Mouse (Mus musculus): ENCODE results near the gene Scgb1c1. TPM values are rescaled to one million over a fixed set of nuclear protein-coding genes. Genes with fewer than 3 reads are reported as not detected.

Gene Scgb1c1
- total and polyA plus RNA-seq, 2 experiments from 2014 or later, result not detected

DNA sequence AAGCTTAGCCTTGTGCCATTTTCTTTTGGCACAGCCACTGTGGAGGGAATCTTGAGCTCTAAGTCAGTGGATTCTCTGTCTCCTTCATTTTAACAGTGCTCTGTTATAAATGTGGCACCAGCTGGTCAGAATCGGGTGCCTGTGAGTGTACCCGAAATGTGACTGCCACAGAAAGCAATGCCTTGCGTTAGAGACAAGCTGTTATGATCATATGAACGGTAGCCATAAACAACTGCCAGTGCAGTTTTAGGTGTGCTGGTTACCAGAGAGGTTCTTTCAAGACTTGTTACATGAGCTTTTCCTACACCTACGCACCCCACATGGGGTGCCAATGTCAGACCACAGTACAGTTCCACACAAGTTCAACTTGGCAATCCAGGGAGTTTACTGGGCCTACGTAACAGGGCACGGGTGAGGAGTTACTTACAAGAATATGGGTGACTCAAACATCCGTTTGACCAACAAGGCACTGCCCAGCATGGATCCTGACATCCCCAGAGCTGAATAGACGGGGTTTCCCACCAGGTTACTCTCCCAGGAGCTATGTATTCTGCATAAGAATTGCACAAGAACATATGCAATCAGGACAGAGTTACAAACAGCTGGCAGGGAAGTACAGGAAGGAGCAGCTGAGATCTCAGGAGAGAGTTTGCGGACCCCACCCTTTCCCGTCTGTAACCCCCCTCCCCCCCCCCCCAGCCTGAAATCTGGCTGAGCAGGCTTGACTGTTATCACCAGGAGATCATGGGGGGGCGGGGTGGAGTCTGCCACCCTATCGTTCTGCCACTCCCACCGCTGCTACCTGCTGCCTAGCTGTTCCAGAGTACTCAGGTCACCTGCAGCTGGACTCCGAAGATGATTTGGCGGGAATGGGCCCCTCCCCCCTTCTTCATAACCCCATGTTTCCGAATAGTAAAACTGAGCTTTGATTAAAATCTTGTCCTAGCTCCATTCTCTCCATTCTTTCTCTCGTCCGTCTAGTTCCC, 4.3 kb upstream of the Scgb1c1 start:
- no peaks in the 10 kb centered on the region for H3K9me3 ChIP-seq (ENCODE audit: low read length)
- H3K27me3 ChIP-seq (ENCODE audit: insufficient read depth, low read length), result peaks cover 4% of the 10 kb centered on the region; the same call in 1 of the 2 replicates
- no peak for DNase-seq (ENCODE audit: low spot score)
- no peak overlapping the region for H3K4me2 ChIP-seq (ENCODE audit: low read depth, low read length)
- H3K27ac ChIP-seq, result no peak overlapping the region
- no peaks in the 10 kb centered on the region for H3K4me1 ChIP-seq (ENCODE audit: insufficient read depth, low read length)
- WGBS, result 44% methylated on average over 18 of the region's 19 CpGs
- H3K4me3 ChIP-seq (ENCODE audit: low read length), result no peak overlapping the region
- no peaks in the 10 kb centered on the region for H3K36me3 ChIP-seq (ENCODE audit: insufficient read depth, low read length)
- ATAC-seq, result no peak
- TF ChIP-seq CTCF (IDR thresholded peaks at IDR 0.05; ENCODE audit: low read depth), result no peak
- no peak overlapping the region for H3K9ac ChIP-seq (replicated peaks; ENCODE audit: low read length)

DNA sequence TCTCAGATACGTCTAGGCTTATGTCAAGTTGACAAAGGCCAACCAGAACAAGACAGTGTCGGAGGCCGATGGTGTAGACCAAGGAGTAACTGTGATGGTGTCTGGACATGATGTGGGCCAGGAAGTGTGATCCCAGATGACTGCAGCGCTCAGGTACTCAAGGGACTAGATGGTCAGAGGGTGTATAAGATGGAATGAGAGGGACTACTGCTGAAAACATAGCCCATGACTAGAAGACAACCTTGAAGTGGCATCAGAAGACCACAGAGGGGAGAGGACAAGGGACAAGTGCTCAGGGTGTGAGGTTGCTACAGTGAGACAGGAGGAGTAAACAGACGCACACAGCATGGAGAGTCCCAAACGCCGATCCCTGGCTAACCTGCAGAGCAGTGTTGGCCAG, 1.5 kb upstream of the Scgb1c1 start:
- no peak for DNase-seq (ENCODE audit: low spot score)
- Histone ChIP-seq H3K4me3 (ENCODE audit: low read length) (no peak overlapping the region), H3K9me3 (ENCODE audit: low read length) (no peaks in the 10 kb centered on the region), H3K27me3 (ENCODE audit: insufficient read depth, low read length) (peaks cover 4% of the 10 kb centered on the region; the same call in 1 of the 2 replicates), H3K4me1 (ENCODE audit: insufficient read depth, low read length) (no peaks in the 10 kb centered on the region), H3K27ac (no peak overlapping the region), H3K4me2 (ENCODE audit: low read depth, low read length) (no peak overlapping the region), H3K36me3 (ENCODE audit: insufficient read depth, low read length) (no peaks in the 10 kb centered on the region), H3K9ac (replicated peaks; ENCODE audit: low read length) (no peak overlapping the region)
- WGBS, result 79% methylated on average over 7 of the region's 7 CpGs
- TF ChIP-seq CTCF (IDR thresholded peaks at IDR 0.05; ENCODE audit: low read depth), result no peak
- ATAC-seq, result no peak

GRCm38 (mm10) chr7:140845683-140846082, 336 bp downstream of the Scgb1c1 start:
- Histone ChIP-seq H3K4me3 (ENCODE audit: low read length) (no peak overlapping the region), H3K4me2 (ENCODE audit: low read depth, low read length) (no peak overlapping the region), H3K27ac (no peak overlapping the region), H3K27me3 (ENCODE audit: insufficient read depth, low read length) (peaks cover 4% of the 10 kb centered on the region; the same call in 1 of the 2 replicates), H3K9ac (replicated peaks; ENCODE audit: low read length) (no peak overlapping the region), H3K4me1 (ENCODE audit: insufficient read depth, low read length) (no peaks in the 10 kb centered on the region), H3K9me3 (ENCODE audit: low read length) (no peaks in the 10 kb centered on the region), H3K36me3 (ENCODE audit: insufficient read depth, low read length) (no peaks in the 10 kb centered on the region)
- no peak for ATAC-seq
- no peak for DNase-seq (ENCODE audit: low spot score)
- TF ChIP-seq CTCF (IDR thresholded peaks at IDR 0.05; ENCODE audit: low read depth), result peak; percentile 4; the same call in 1 of the 2 replicates
- WGBS, result 70% methylated on average over 4 of the region's 4 CpGs

DNA sequence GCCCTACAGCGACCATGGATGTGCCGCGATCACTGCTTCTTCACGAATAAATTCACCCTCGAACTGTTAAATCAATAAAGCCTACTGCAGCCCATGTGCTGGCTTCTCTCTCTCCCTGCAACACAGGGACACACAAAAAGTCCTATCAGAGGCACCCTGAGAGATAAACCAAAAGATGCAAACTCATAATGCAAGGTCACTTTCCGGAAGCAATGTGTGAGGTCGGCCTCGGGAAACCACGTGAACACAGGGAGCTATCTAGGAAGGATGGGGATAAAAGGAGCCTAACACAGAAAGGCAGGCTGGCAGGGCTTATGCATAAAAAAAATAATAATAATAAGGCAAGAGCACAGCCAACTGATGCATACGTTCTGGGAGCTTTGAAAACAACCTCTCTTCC, 1.3 kb downstream of the Scgb1c1 start:
- no peak for DNase-seq (ENCODE audit: low spot score)
- Histone ChIP-seq H3K9ac (replicated peaks; ENCODE audit: low read length) (no peak overlapping the region), H3K9me3 (ENCODE audit: low read length) (no peaks in the 10 kb centered on the region), H3K4me2 (ENCODE audit: low read depth, low read length) (no peak overlapping the region), H3K4me3 (ENCODE audit: low read length) (no peak overlapping the region), H3K27me3 (ENCODE audit: insufficient read depth, low read length) (peaks cover 1% of the 10 kb centered on the region; the same call in 1 of the 2 replicates), H3K27ac (no peak overlapping the region), H3K4me1 (ENCODE audit: insufficient read depth, low read length) (no peaks in the 10 kb centered on the region), H3K36me3 (ENCODE audit: insufficient read depth, low read length) (0 out of 2 replicates have a peak, but pooled peaks cover 3% of the 10 kb centered on the region)
- 87% methylated on average over 10 of the region's 10 CpGs for WGBS
- ATAC-seq, result no peak
- no peak for TF ChIP-seq CTCF (IDR thresholded peaks at IDR 0.05; ENCODE audit: low read depth)

GRCm38 (mm10) chr7:140847755-140848580, 2.6 kb downstream of the Scgb1c1 start, which contains the start of gene Odf3:
Gene Odf3 (plus strand): TSS chr7:140847805.
- H3K9ac ChIP-seq (replicated peaks; ENCODE audit: low read length), result 0 out of 2 replicates have a peak within 1 kb of the TSS, but pooled peaks have one; percentile 13
- H3K4me2 ChIP-seq (ENCODE audit: low read depth, low read length), result no peak within 1 kb of the TSS
- H3K9me3 ChIP-seq (ENCODE audit: low read length), result no peaks in the 10 kb centered on the region
- 59% methylated on average over 11 of the region's 11 CpGs for WGBS
- H3K27ac ChIP-seq, result no peak within 1 kb of the TSS
- DNase-seq (ENCODE audit: low spot score) (peak; percentile 55), ATAC-seq (no peak; the same call in 1 of the 2 replicates)
- no peaks in the 10 kb centered on the region for H3K4me1 ChIP-seq (ENCODE audit: insufficient read depth, low read length)
- no peak within 1 kb of the TSS for H3K4me3 ChIP-seq (ENCODE audit: low read length)
- no peaks in the 10 kb centered on the region for H3K27me3 ChIP-seq (ENCODE audit: insufficient read depth, low read length)
- no peak for TF ChIP-seq CTCF (IDR thresholded peaks at IDR 0.05; ENCODE audit: low read depth)
- H3K36me3 ChIP-seq (ENCODE audit: insufficient read depth, low read length), result peaks cover 14% of the 10 kb centered on the region; the same call in 1 of the 2 replicates

- no peak overlapping the region for H3K4me3 ChIP-seq (ENCODE audit: low read length)
- WGBS, result 85% methylated on average over 10 of the region's 10 CpGs
These were observed 3.2 kb downstream of the Scgb1c1 start for GRCm38 (mm10) chr7:140848591-140848990.

More at GRCm38 (mm10) chr7:140848591-140848990, 3.2 kb downstream of the Scgb1c1 start:
- no peaks in the 10 kb centered on the region for H3K4me1 ChIP-seq (ENCODE audit: insufficient read depth, low read length)
- H3K36me3 ChIP-seq (ENCODE audit: insufficient read depth, low read length), result peaks cover 21% of the 10 kb centered on the region; the same call in 1 of the 2 replicates
- TF ChIP-seq CTCF (IDR thresholded peaks at IDR 0.05; ENCODE audit: low read depth), result no peak
- no peak overlapping the region for H3K4me2 ChIP-seq (ENCODE audit: low read depth, low read length)
- ATAC-seq, result no peak
- 0 out of 2 replicates have a peak overlapping the region, but pooled peaks have one; percentile 13 for H3K9ac ChIP-seq (replicated peaks; ENCODE audit: low read length)
- no peak for DNase-seq (ENCODE audit: low spot score)
- no peak overlapping the region for H3K27ac ChIP-seq
- no peaks in the 10 kb centered on the region for H3K27me3 ChIP-seq (ENCODE audit: insufficient read depth, low read length)
- H3K9me3 ChIP-seq (ENCODE audit: low read length), result no peaks in the 10 kb centered on the region
